Mouse (Mus musculus) midbrain, embryonic 13.5 days (tissue): ENCODE measurements around the gene Nid1. TPM values are rescaled to one million over a fixed set of nuclear protein-coding genes. Genes with fewer than 3 reads are reported as not detected.

Source experiments
- ATAC-seq: fragments of 200-750 bp; cut with Nextera tagmentation; 2 replicates; pipeline ENCODE4 v1.8.0; 2017; ENCODE audit warnings: mild to moderate bottlenecking, moderate TSS enrichment, moderate library complexity
- H3K27ac ChIP-seq: fragments of 300-500 bp; sonication (generic); 2 replicates; pipeline ENCODE4 v1.5.1; 2015; ENCODE audit warnings: inconsistent platforms, mild to moderate bottlenecking, moderate library complexity
- H3K27me3 ChIP-seq: fragments of 300-500 bp; sonication (generic); 2 replicates; pipeline ENCODE4 v1.6.1; 2015; ENCODE audit warnings: mild to moderate bottlenecking, inconsistent platforms
- H3K36me3 ChIP-seq: fragments of 300-500 bp; sonication (generic); 2 replicates; pipeline ENCODE4 v1.6.1; 2015; ENCODE audit warnings: mild to moderate bottlenecking, inconsistent platforms
- H3K4me1 ChIP-seq: fragments of 300-500 bp; sonication (generic); replicated peaks from 2 replicates; pipeline ENCODE4 v1.6.1; 2015; ENCODE audit warnings: inconsistent platforms
- H3K4me2 ChIP-seq: fragments of 300-500 bp; sonication (generic); replicated peaks from 2 replicates; pipeline ENCODE4 v1.6.1; 2015; ENCODE audit warnings: moderate library complexity, mild to moderate bottlenecking, inconsistent platforms
- H3K4me3 ChIP-seq: fragments of 300-500 bp; sonication (generic); replicated peaks from 2 replicates; pipeline ENCODE4 v1.5.1; 2015; ENCODE audit warnings: mild to moderate bottlenecking, inconsistent platforms
- H3K9ac ChIP-seq: fragments of 300-500 bp; sonication (generic); replicated peaks from 2 replicates; pipeline ENCODE4 v1.6.1; 2015; ENCODE audit warnings: mild to moderate bottlenecking, inconsistent platforms
- H3K9me3 ChIP-seq: fragments of 300-500 bp; sonication (generic); 2 replicates; pipeline ENCODE4 v1.6.1; 2016; ENCODE audit warnings: mild to moderate bottlenecking, inconsistent platforms
- WGBS: fragments of 180-500 bp; shearing (Covaris S2); methylation state at CpG from one replicate; pipeline ENCODE4 v1.1.7; 2015; 5-methylcytosine and 5-hydroxymethylcytosine counted together
- polyA plus RNA-seq: library from polyadenylated mRNA; unstranded; fragments of >200 nt; fragmentation: Nextera tagmentation; extraction: Ambion mirVana; gene quantifications from 2 replicates; pipeline ENCODE4 v1.2.1, GENCODE M21; 2015

The Nid1 gene
- polyA plus RNA-seq, 1 experiment from 2014 or later: 27.9 TPM

DNA sequence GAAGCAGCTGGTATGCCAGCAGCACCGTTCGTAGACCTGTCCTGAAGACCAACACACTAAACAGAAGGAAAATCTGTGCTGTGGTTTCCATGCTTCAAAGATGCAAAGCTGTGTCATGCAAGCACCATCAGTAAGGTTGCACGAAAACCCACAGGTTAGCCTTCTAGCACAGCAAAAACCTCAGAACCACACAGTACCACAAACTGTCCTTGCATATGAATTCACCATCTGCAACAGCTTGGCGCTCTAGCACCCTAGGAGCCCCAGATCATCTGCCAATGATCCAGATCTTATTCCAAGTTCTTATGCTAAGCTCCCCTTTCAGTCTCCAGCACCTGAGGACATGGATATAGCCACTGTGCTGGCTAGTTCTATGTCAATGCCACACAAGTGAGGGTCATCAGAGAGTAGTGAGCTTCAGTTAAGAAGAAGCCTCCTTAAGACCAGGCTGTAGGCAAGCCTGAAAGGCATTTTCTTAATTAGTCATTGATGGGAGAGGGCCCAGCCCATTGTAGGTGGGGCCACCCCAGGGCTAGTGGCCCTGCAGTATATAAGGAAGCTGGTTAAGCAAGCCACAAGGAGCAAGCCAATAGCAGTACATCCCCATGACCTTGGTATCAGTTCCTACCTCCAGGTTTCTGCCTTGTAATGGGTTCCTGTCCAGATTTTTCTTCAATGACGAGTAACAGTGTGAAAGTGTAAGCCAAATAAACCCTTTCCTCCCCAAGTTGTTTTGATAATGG is 119.8 kb downstream of the Nid1 start:
- WGBS: 88% methylated on average over 5 of the region's 5 CpGs

DNA sequence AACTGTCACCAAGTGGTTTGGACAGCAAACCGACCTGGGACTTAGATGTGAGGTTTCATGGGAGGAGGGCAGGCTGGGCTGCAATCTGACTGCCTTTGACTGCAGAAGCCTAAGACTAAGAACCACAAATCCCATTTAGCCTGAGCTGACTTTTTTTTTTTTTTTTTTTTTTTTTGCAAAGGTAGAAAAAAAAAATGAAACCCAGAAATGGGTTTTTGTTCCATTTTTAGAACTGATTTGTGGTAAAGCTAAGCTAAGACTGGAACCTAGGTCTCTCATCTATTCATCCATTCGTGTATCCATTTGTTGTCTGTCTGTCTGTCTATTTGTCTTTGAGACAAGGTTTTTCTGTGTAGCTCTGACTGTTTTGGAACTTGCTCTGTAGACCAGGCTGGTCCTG is 120.9 kb downstream of the Nid1 start:
- Histone ChIP-seq H3K27ac (no peak overlapping the region), H3K27me3 (peaks cover 30% of the 10 kb centered on the region; the same call in 1 of the 2 replicates), H3K9me3 (no peaks in the 10 kb centered on the region), H3K9ac (no peak overlapping the region), H3K4me1 (no peaks in the 10 kb centered on the region), H3K4me3 (no peak overlapping the region), H3K4me2 (no peak overlapping the region), H3K36me3 (no peaks in the 10 kb centered on the region)
- WGBS: 72% methylated on average over 2 of the region's 2 CpGs
- ATAC-seq: no peak

More for the DNA sequence above, 119.8 kb downstream of the Nid1 start:
- no peak overlapping the region for H3K4me3 ChIP-seq
- no peak overlapping the region for H3K4me2 ChIP-seq
- H3K9me3 ChIP-seq: no peaks in the 10 kb centered on the region
- ATAC-seq: no peak
- H3K4me1 ChIP-seq: no peaks in the 10 kb centered on the region
- no peak overlapping the region for H3K27ac ChIP-seq
- no peaks in the 10 kb centered on the region for H3K36me3 ChIP-seq
- no peak overlapping the region for H3K9ac ChIP-seq
- H3K27me3 ChIP-seq: peaks cover 30% of the 10 kb centered on the region; the same call in 1 of the 2 replicates

DNA sequence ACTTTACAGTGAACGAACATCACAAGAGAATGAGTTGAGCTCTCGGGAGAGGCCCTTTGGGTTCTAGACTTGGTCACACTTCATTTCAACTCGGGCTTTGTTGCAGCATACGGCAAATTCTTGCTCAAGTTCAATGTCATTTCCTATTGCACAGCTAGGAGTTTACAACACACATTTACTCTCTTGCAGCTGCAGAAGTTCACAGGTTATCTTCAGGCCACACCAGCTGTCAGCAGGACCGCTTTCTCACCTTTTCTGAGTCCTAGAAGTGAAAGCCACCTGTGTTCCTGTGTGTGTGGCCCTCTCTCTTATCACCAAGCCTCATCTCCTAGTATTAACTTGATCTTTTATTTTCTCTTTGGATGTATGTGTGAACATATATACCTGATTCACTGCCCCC is 121.5 kb downstream of the Nid1 start:
- 72% methylated on average over 5 of the region's 5 CpGs for WGBS
- Histone ChIP-seq H3K9me3 (no peaks in the 10 kb centered on the region), H3K4me1 (no peaks in the 10 kb centered on the region), H3K27me3 (peaks cover 29% of the 10 kb centered on the region; the same call in 1 of the 2 replicates), H3K9ac (no peak overlapping the region), H3K36me3 (no peaks in the 10 kb centered on the region), H3K4me3 (no peak overlapping the region), H3K4me2 (no peak overlapping the region), H3K27ac (no peak overlapping the region)
- ATAC-seq: no peak

Other genes starting within 250 kb of the Nid1 start
- 28.1 and 31.7 TPM in 2 replicates for gene Gpr137b, start 43.5 kb upstream of the Nid1 start, polyA plus RNA-seq
- 4.5 and 4.8 TPM in 2 replicates for gene Lyst, start 152.8 kb downstream of the Nid1 start, polyA plus RNA-seq